Mouse (Mus musculus) myocyte (in vitro differentiated cells): ENCODE results near the gene 1700016C15Rik. TPM values are rescaled to one million over a fixed set of nuclear protein-coding genes. Genes with fewer than 3 reads are reported as not detected.

Experiments
- H3K27me3 ChIP-seq: one replicate; pipeline ENCODE4 v1.6.1; 2011; ENCODE audit not compliant: control insufficient read depth, insufficient read depth, insufficient read length
- H3K36me3 ChIP-seq: one replicate; pipeline ENCODE4 v1.6.1; 2011; ENCODE audit not compliant: control insufficient read depth, insufficient read depth
- H3K4me2 ChIP-seq: one replicate; pipeline ENCODE4 v1.6.1; 2011; ENCODE audit warnings: low read depth, control low read depth
- H3K4me3 ChIP-seq: one replicate; pipeline ENCODE4 v1.5.1; 2011; ENCODE audit warnings: mild to moderate bottlenecking, control low read depth, moderate library complexity
- H3K79me2 ChIP-seq: one replicate; pipeline ENCODE4 v1.6.1; 2011; ENCODE audit not compliant: control insufficient read depth, insufficient read depth
- H3ac ChIP-seq: one replicate; pipeline ENCODE4 v1.6.1; 2011; ENCODE audit not compliant: control insufficient read depth, insufficient read length
- CEBPB ChIP-seq: IDR thresholded peaks from 2 replicates; pipeline ENCODE4 v1.6.1; 2011; ENCODE audit warnings: mild to moderate bottlenecking, moderate library complexity; ENCODE audit not compliant: poor library complexity, insufficient read depth, severe bottlenecking
- E2F4 ChIP-seq: IDR thresholded peaks from one replicate; pipeline ENCODE4 v1.6.1; 2011; ENCODE audit warnings: mild to moderate bottlenecking, control low read depth, moderate library complexity; ENCODE audit not compliant: insufficient read depth
- MAX ChIP-seq: IDR thresholded peaks from one replicate; pipeline ENCODE4 v1.6.1; 2011; ENCODE audit warnings: low read depth, mild to moderate bottlenecking, control low read depth
- MYOD1 ChIP-seq, 3 experiments: IDR thresholded peaks; one replicate each; pipeline ENCODE4 v1.6.1; 2011; ENCODE audit warnings: control low read depth in 2 of 3, low read depth in 2 of 3, mild to moderate bottlenecking in 2 of 3, moderate library complexity in 1 of 3; ENCODE audit not compliant: insufficient read length in 2 of 3, control insufficient read depth in 1 of 3
- MYOG ChIP-seq, 3 experiments: IDR thresholded peaks; one replicate each; pipeline ENCODE4 v1.6.1; 2011; ENCODE audit warnings: control low read depth in 2 of 3, low read depth in 2 of 3, mild to moderate bottlenecking in 2 of 3; ENCODE audit not compliant: insufficient read length in 2 of 3, control insufficient read depth in 1 of 3, insufficient read depth in 1 of 3
- POLR2A ChIP-seq: IDR thresholded peaks from one replicate; pipeline ENCODE4 v1.6.1; 2011; ENCODE audit warnings: low read depth, mild to moderate bottlenecking, control low read depth, moderate library complexity; ENCODE audit not compliant: insufficient read length
- POLR2AphosphoS2 ChIP-seq: IDR thresholded peaks from one replicate; pipeline ENCODE4 v1.6.1; 2011; ENCODE audit warnings: low read depth, control low read depth; ENCODE audit not compliant: insufficient read length
- REST ChIP-seq: IDR thresholded peaks from one replicate; pipeline ENCODE4 v1.6.1; 2011; ENCODE audit warnings: mild to moderate bottlenecking, control low read depth, moderate library complexity; ENCODE audit not compliant: insufficient read depth, insufficient read length
- SRF ChIP-seq: IDR thresholded peaks from one replicate; pipeline ENCODE4 v1.6.1; 2011; ENCODE audit warnings: low read depth; ENCODE audit not compliant: control insufficient read depth, insufficient read length
- TCF12 ChIP-seq: IDR thresholded peaks from one replicate; pipeline ENCODE4 v1.6.1; 2011; ENCODE audit warnings: mild to moderate bottlenecking, control low read depth; ENCODE audit not compliant: poor library complexity, insufficient read depth, severe bottlenecking
- TCF3 ChIP-seq: IDR thresholded peaks from one replicate; pipeline ENCODE4 v1.6.1; 2011; ENCODE audit warnings: low read depth, control low read depth; ENCODE audit not compliant: insufficient read length
- USF1 ChIP-seq: IDR thresholded peaks from one replicate; pipeline ENCODE4 v1.6.1; 2011; ENCODE audit warnings: low read depth, mild to moderate bottlenecking, control low read depth, moderate library complexity
- polyA plus RNA-seq: library from polyadenylated mRNA; unstranded; fragments of >200 nt; fragmentation: generic; extraction: Trizol; gene quantifications from one replicate; pipeline ENCODE4 v1.2.1, GENCODE M21; 2012; ENCODE audit warnings: missing spikeins

Gene 1700016C15Rik
- polyA plus RNA-seq, 1 experiment, result not detected

GRCm38 (mm10) chr1:177703147-177703807, 26.3 kb upstream of the 1700016C15Rik start:
- Histone ChIP-seq H3K4me3 (peak overlapping the region; percentile 23), H3K36me3 (no peaks in the 10 kb centered on the region), H3K27me3 (no peaks in the 10 kb centered on the region), H3K4me2 (peak overlapping the region; percentile 98), H3K79me2 (no peaks in the 10 kb centered on the region), H3ac (no peak overlapping the region)
- TF ChIP-seq POLR2AphosphoS2 (no peak), E2F4 (no peak), TCF3 (no peak), TCF12 (no peak), CEBPB (no peak), MYOG (IDR thresholded peaks at IDR 0.05; ENCODE audit: control insufficient read depth in 1 of 3, insufficient read depth in 1 of 3, insufficient read length in 2 of 3, low read depth in 2 of 3) (no peak), SRF (no peak), MYOD1 (IDR thresholded peaks at IDR 0.05; ENCODE audit: control insufficient read depth in 1 of 3, insufficient read length in 2 of 3, low read depth in 2 of 3) (no peak), POLR2A (no peak), MAX (no peak), USF1 (no peak), REST (no peak)

GRCm38 (mm10) chr1:177705204-177705603, 24.4 kb upstream of the 1700016C15Rik start:
- Histone ChIP-seq H3K4me3 (no peak overlapping the region), H3K79me2 (no peaks in the 10 kb centered on the region), H3K27me3 (no peaks in the 10 kb centered on the region), H3K36me3 (no peaks in the 10 kb centered on the region), H3K4me2 (no peak overlapping the region), H3ac (no peak overlapping the region)
- TF ChIP-seq REST (no peak), TCF12 (no peak), POLR2AphosphoS2 (no peak), MAX (no peak), MYOG (IDR thresholded peaks at IDR 0.05; ENCODE audit: control insufficient read depth in 1 of 3, insufficient read depth in 1 of 3, insufficient read length in 2 of 3, low read depth in 2 of 3) (no peak)

GRCm38 (mm10) chr1:177707571-177707970, 22.0 kb upstream of the 1700016C15Rik start:
- Histone ChIP-seq H3K4me2 (no peak overlapping the region), H3K4me3 (no peak overlapping the region), H3K27me3 (no peaks in the 10 kb centered on the region), H3K36me3 (no peaks in the 10 kb centered on the region), H3ac (no peak overlapping the region), H3K79me2 (no peaks in the 10 kb centered on the region)
- TF ChIP-seq REST, result no peak
- TF ChIP-seq MYOG (IDR thresholded peaks at IDR 0.05; ENCODE audit: control insufficient read depth in 1 of 3, insufficient read depth in 1 of 3, insufficient read length in 2 of 3, low read depth in 2 of 3), result no peak
- TF ChIP-seq CEBPB, result no peak
- no peak for TF ChIP-seq E2F4
- TF ChIP-seq USF1, result no peak
- TF ChIP-seq SRF, result no peak
- TF ChIP-seq TCF3, result no peak
- no peak for TF ChIP-seq MAX
- TF ChIP-seq TCF12, result no peak
- no peak for TF ChIP-seq MYOD1 (IDR thresholded peaks at IDR 0.05; ENCODE audit: control insufficient read depth in 1 of 3, insufficient read length in 2 of 3, low read depth in 2 of 3)
- no peak for TF ChIP-seq POLR2A
- TF ChIP-seq POLR2AphosphoS2, result no peak

GRCm38 (mm10) chr1:177708583-177709055, 21.0 kb upstream of the 1700016C15Rik start:
- Histone ChIP-seq H3K79me2 (no peaks in the 10 kb centered on the region), H3K36me3 (no peaks in the 10 kb centered on the region), H3K27me3 (no peaks in the 10 kb centered on the region), H3K4me2 (peak overlapping the region; percentile 68), H3K4me3 (no peak overlapping the region), H3ac (no peak overlapping the region)
- 0 out of 2 replicates have a peak, but pooled peaks have one; percentile 40 for TF ChIP-seq CEBPB
- no peak for TF ChIP-seq SRF
- TF ChIP-seq MYOG (IDR thresholded peaks at IDR 0.05; ENCODE audit: control insufficient read depth in 1 of 3, insufficient read depth in 1 of 3, insufficient read length in 2 of 3, low read depth in 2 of 3), result peak in 2 of 3 experiments; percentile 6 to 15
- peak; percentile 16 for TF ChIP-seq TCF12
- TF ChIP-seq MYOD1 (IDR thresholded peaks at IDR 0.05; ENCODE audit: control insufficient read depth in 1 of 3, insufficient read length in 2 of 3, low read depth in 2 of 3), result peak in 2 of 3 experiments; percentile 78 to 87
- no peak for TF ChIP-seq USF1

GRCm38 (mm10) chr1:177711000-177711399, 18.6 kb upstream of the 1700016C15Rik start:
- Histone ChIP-seq H3K36me3 (no peaks in the 10 kb centered on the region), H3K27me3 (no peaks in the 10 kb centered on the region), H3ac (no peak overlapping the region), H3K4me2 (peak overlapping the region; percentile 66), H3K79me2 (no peaks in the 10 kb centered on the region), H3K4me3 (no peak overlapping the region)
- TF ChIP-seq REST (no peak), CEBPB (0 out of 2 replicates have a peak, but pooled peaks have one; percentile 44)
